Mouse (Mus musculus): Measurements from ENCODE around the gene Gm49630. TPM values are rescaled to one million over a fixed set of nuclear protein-coding genes. Genes with fewer than 3 reads are reported as not detected.
"Not testable (repeated sequence)": the region's sequence is repeated elsewhere in the genome, so short reads cannot be mapped to it uniquely, and the experiment has no call there.

Gm49630 gene
- not detected for total RNA-seq (2021)
- long read RNA-seq, experiment 1 = 0 reads
- long read RNA-seq, experiment 2 = 0 reads

DNA sequence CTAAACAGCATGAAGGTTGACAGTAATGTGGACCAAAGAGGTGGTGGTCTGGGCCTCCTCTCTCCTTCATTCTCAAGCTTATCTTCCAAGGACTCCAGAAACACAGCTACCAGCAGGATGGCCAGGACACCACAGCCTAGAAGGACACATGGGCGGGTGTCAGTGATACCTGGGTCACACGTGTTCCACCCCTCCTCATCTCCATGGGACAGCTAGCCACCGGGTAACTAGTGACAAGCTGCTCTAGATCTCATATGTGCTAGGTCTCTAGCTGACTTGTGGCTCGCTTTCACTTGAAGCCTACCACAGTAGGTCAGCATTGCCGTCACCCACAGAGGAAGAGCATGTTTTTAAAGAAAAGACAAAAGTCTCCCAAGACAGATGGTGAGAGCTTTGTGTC, at the start of gene Gm49630:
Gene Gm49630, minus strand, starts transcription at position 101 of the 400 bp plus-strand sequence.
- intact Hi-C loops (cut with DNase I; ENCODE audit: low total_unique reads); DNase-seq: not testable (repeated sequence)

- DNase-seq; intact Hi-C loops (cut with DNase I; ENCODE audit: low total_unique reads): not testable (repeated sequence)
These were observed 48.6 kb upstream of the Gm49630 start for GRCm38 (mm10) chr17:7420191-7420973.

DNA sequence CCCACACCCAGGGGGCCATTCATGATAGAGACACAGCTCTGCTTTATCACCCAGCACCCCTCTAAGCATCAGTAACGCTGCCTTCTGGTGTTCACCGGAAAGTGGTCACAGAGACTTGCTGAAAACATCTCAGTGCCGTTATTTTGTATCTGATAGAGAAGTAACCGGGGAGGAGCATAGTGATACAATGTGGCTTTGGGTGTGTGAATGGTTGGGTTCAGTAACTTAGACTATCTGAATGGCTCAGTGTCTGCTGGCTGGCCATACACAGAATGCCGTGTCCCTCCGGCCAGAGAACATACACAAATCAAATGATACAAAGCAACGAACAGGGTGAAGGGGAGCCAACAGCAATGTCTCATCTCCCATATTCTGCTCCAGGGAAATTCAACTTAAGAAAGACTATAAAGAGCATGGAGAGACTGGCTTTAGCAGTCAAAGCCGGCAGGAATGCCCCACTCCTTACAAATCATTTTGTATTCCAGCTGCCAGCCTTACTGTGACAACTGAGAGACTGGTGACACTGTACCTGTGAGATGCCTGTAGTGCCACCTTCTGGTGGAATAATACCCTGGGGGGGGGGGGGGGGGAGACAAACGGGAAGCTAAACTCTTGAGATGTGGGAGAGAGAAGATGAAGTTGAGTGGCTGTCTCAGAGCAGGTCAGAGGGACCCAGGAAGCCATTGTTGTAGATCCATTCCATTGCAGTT, 43.0 kb upstream of the Gm49630 start:
- intact Hi-C loops (cut with DNase I; ENCODE audit: low total_unique reads); DNase-seq: not testable (repeated sequence)

GRCm38 (mm10) chr17:7413336-7413735, 41.6 kb upstream of the Gm49630 start:
- intact Hi-C loops (cut with DNase I; ENCODE audit: low total_unique reads); DNase-seq: not testable (repeated sequence)

DNA sequence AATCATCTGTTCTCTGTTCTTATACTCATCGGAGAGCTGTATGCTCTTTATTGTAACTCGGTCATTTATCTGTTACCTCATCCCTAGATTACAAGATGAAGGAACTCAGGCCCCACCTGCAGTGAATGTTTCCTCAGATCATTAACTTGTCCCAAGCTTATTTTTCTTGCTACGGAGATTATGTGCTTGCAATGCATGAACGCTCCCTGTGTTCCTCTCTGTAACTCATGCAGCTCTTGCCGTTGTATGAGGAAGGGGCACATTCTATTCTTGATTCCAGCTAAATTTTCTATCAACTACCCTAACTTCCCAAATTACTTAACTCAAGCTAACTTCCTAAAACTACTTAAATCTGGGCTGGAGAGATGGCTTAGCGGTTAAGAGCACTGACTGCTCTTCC, 28.0 kb upstream of the Gm49630 start:
- intact Hi-C loops (cut with DNase I; ENCODE audit: low total_unique reads); DNase-seq: not testable (repeated sequence)

GRCm38 (mm10) chr17:7398198-7398847, 26.5 kb upstream of the Gm49630 start:
- intact Hi-C loops (cut with DNase I; ENCODE audit: low total_unique reads); DNase-seq: not testable (repeated sequence)

DNA sequence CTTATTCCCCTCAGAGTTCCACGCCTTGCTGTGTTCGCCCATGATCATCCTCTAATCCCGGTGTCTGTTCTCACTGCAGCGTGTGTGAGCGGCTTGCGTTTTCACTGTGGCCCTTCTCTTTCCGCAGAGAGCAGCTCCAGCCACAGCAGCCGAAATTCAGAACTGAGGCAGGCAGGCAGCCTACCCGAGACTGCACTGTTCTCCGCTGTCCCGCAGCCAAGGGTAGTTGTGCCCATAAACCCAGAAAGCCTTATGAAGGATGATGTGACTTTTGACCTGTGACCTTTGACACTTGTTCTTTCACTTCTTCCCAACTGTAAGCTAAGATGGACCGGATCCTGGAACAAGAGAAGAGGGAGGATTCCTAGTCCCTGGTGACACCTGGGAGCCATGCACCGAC, 25.3 kb upstream of the Gm49630 start:
- DNase-seq; intact Hi-C loops (cut with DNase I; ENCODE audit: low total_unique reads): not testable (repeated sequence)

DNA sequence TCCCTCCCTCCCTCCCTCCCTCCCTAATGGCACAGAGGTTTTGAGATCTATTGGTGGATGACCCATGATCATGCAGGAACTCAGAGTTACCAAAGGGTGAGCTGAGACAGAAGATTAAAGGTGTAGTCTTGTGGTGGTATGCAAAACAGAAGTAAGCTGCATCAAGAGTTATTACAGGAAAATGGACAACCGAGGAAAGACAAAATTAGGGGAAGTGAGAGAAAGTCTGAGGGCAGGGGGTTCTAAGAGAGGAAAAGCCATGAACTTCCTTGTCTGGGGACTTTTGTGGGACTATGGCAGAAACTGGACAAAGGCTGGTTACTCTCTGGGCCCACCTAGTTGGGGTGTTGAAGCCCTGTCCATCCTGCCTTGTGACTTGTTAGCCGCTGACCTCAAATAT, 24.5 kb upstream of the Gm49630 start:
- DNase-seq; intact Hi-C loops (cut with DNase I; ENCODE audit: low total_unique reads): not testable (repeated sequence)

GRCm38 (mm10) chr17:7395671-7396070, 23.9 kb upstream of the Gm49630 start:
- DNase-seq; intact Hi-C loops (cut with DNase I; ENCODE audit: low total_unique reads): not testable (repeated sequence)

GRCm38 (mm10) chr17:7395116-7395515, 23.3 kb upstream of the Gm49630 start:
- intact Hi-C loops (cut with DNase I; ENCODE audit: low total_unique reads) = not testable (repeated sequence)

GRCm38 (mm10) chr17:7389898-7390297, 18.1 kb upstream of the Gm49630 start:
- intact Hi-C loops (cut with DNase I; ENCODE audit: low total_unique reads); DNase-seq: not testable (repeated sequence)

More at GRCm38 (mm10) chr17:7395116-7395515, 23.3 kb upstream of the Gm49630 start:
- not testable (repeated sequence) for DNase-seq

DNA sequence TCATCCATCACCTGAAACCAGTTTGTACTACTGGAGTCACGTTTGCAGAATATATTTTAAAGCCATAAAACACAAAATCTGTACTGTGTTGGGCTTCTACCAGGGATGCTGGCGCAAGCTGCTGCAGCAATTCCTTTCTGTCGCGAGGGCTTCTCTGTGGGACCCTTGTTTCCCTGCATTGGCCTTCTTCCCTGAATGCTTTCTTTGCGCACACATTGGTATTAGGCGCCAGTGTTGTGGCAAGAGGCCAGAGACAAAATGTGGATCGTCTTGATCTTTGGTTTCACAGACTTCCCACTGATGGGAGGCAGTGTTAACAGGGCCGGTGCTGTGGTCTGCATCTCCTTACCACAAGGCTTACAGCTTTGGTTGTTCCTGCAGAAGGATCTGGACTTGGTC, 17.2 kb upstream of the Gm49630 start:
- DNase-seq; intact Hi-C loops (cut with DNase I; ENCODE audit: low total_unique reads): not testable (repeated sequence)

DNA sequence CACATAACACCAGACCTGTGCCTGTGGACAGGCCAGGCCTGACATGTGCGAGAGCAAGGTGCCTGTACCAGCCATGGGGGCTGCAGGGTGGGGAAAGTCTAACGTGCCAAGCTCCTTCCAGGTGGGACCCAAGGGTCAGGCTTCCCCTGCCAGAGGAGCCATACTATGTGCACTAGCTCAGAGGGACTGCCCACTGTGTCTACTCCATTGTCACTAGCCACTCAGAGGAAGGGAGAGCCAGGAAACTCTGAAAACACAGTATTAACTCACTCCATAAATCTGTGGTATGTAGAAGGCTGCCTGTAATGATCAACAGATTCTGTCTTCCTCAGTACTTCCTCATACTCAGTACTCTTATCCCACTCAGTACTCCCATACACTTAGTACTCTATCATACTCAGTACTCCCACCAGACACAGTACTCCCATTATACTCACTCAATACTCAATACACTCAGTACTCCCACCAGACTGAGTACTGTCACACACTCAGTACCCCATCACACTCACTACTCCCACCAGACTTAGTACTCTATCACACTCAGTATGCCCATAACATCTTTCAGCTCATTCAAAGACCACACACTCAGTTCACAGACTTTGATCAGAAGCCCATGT, 16.7 kb upstream of the Gm49630 start:
- DNase-seq; intact Hi-C loops (cut with DNase I; ENCODE audit: low total_unique reads): not testable (repeated sequence)

- DNase-seq; intact Hi-C loops (cut with DNase I; ENCODE audit: low total_unique reads): not testable (repeated sequence)
These were observed 14.2 kb upstream of the Gm49630 start for GRCm38 (mm10) chr17:7386016-7386415.

DNA sequence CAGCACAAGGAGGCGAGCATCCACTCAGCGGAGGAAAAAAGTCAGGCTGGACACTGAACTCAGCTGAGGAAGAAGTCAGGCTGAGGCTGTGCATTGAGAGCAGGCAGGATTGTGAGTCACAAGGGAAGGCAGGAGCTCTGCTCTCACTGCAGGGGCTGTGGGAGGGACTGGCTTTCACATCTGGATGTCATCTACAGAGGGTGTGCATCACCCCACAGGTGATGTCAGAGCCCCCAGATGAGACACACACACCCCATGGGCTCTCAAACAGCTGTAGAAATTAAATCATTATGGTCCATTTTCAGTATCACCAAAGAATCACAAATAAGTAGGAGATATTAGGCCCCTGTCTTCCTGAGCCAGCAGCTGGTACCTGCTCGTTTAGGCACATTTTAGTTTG, 13.6 kb upstream of the Gm49630 start, which contains the start of gene Unc93a2:
Gene Unc93a2, minus strand, starts transcription at position 101 of the 400 bp plus-strand sequence.
- DNase-seq; intact Hi-C loops (cut with DNase I; ENCODE audit: low total_unique reads): not testable (repeated sequence)

GRCm38 (mm10) chr17:7383167-7384143, 11.7 kb upstream of the Gm49630 start:
- DNase-seq; intact Hi-C loops (cut with DNase I; ENCODE audit: low total_unique reads): not testable (repeated sequence)

DNA sequence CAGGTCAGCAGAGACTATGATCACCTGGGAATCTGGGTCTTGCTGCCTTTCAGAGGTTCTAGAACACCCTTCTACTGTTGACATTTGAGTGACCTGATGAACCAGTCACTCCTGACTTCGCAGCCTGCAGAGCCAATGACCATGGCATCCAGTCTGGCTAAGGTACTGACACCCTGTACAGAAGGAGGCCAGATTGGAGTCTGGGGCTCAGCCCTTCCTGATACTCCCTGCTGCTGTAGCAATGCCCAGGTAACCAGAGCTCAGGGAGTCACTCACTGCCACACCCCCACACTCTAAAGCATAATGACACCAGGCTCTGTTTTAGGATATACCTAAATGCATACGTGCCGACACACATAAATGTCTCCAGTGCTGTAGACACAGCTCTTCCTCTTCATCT, 10.9 kb upstream of the Gm49630 start:
- intact Hi-C loops (cut with DNase I; ENCODE audit: low total_unique reads); DNase-seq: not testable (repeated sequence)

DNA sequence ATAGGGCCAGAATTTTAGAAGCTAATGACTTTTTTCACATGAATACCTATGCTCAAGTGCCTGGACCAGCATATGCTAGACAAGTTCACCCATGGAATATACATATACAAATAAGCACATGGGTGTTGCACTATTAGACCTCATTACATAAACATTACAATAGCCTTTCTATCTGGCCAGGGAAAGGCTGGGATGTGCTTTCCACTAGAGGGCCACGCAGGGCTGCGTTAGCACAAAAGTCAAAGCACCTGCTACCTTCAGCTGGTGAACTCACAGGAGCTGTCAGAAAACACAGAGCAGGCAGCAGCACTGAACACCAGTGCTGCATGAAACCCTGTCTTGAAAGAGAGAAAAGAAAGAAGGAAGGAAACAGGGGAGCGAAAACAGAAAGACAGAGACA, 6.1 kb upstream of the Gm49630 start:
- intact Hi-C loops (cut with DNase I; ENCODE audit: low total_unique reads); DNase-seq: not testable (repeated sequence)

Data from gastrocnemius, postnatal 14 days (tissue).